Mouse (Mus musculus) gastrocnemius, postnatal 25 days (tissue): ENCODE measurements around the gene Gm14322. TPM values are rescaled to one million over a fixed set of nuclear protein-coding genes. Genes with fewer than 3 reads are reported as not detected.
A peak's percentile ranks its signal among the peaks of the same experiment; 100 is the strongest.
"Not testable (repeated sequence)": the region's sequence is repeated elsewhere in the genome, so short reads cannot be mapped to it uniquely, and the experiment has no call there.

Experiments
- DNase-seq: peaks from one replicate; pipeline ENCODE4 v3.0.0; 2022
- long read RNA-seq, 2 experiments: library from polyadenylated mRNA; stranded (forward); transcript quantifications; one replicate each; pipeline ENCODE4 v2.0.0; 2021
- total RNA-seq, 2 experiments: library from RNA; stranded (reverse); gene quantifications; 1 replicate in 1 of 2; 2 replicates in 1 of 2; pipeline ENCODE4 v1.2.3; 2021

The Gm14322 gene
- 10 to 100 TPM; 18.2 to 21.1 TPM for total RNA-seq
- long read RNA-seq, experiment 1, partial matches to known transcripts = 1 of 20 reads
- long read RNA-seq, experiment 1, other reads (novel, unspliced or antisense) = 18 of 20 reads
- long read RNA-seq, experiment 2, partial matches to known transcripts = 4 of 22 reads
- long read RNA-seq, experiment 2, other reads (novel, unspliced or antisense) = 16 of 22 reads

DNA sequence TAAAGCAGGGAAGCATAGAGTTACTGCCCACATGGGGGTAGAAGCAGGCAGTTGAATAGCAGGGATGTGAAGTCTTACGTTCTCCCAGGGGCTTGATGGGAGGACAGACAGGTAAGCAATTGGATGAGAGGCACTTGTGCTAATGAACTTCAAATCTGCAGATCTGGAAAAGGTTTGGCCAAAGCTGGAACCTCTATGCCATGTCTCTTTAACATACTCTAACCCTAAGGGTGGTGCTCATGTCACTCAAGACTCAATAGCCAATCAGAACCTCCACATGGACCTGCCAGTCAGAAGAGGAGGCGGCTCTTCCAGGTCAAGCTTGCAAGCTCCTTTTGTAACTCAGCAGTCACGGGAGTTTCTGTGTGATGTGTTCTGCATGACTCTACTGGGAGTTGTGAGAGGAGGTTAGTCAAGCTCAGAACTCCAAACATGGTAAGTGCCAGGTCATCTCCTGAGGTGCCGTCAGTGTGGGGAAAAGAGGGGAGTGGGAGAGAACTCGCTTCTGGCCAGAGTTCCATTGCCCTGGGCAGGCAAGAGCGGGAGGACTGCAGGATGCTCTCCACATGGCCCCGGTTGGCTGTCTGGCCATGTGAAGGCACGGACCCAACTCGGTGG is at the start of gene Gm14322:
Gene Gm14322 (plus strand): TSS at position 348 of the 618 bp plus-strand sequence.
- DNase-seq = peak; percentile 38

DNA sequence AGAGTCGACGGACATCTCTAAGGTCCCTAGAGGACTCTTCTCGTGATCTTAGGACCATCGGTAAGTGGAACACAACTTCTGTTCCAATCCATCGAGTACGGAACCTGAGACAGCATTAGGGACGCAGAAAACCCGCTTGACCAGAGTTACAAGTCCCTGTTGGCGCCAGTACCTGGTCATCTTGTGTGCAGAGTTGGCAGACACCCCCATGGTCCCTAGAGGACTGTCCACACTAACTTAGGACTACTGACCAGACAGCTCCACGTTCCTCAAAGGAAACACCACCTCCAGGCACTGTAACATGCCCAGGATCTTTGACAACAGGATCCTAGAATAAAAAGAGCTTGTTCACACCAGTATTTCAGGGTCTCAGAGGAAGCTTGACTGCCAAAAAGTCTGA is 17.6 kb upstream of the Gm14322 start:
- DNase-seq = peak; percentile 5

DNA sequence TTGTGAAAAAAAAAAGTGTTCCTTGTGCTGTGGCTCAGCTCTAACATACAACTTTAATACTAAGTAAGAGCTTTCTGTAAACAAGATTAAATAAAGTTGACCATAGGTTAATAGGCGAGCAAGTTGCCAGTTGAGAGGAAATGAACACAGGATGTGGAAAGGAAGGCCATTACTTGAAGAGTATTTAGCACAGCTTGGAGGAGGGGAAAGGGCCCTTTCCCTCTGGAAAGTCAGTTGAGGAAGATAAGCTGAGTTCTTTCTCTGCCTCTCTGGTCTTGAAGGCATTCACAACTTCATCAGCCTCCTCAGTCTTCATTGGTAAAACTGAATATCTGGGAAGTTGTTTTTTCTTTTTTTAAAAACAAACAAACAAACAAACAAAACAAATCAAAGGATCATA is 28.3 kb downstream of the Gm14322 start:
- not testable (repeated sequence) for DNase-seq

DNA sequence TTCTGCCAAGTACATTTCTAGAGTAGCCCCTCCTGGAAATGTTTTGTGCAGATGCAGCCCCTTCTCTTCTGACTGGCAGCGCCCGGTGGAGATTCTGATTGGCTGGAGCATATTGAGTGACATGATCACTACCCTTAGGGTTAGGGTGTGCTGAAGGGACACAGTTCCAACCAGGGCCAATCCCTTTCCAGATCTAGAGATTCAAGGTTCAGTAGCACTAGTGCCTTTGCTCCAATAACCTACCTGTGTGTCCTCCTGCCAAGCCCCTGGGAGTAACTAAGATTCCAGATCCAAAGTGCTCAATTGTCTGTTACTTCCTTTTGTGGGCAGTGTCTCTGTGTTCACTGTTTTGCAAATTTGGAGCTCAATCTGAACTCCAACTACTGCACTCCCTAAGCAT is 47.1 kb downstream of the Gm14322 start:
- DNase-seq = not testable (repeated sequence)

Other genes with a start within 250 kb of the Gm14322 start
- not detected for gene Gm14406, start 181.1 kb upstream of the Gm14322 start, total RNA-seq
- 10 to 100 TPM; 72.1 to 76.5 TPM for gene Gm14325, start 81.0 kb downstream of the Gm14322 start, total RNA-seq
- gene Gm14327, start 137.8 kb downstream of the Gm14322 start, total RNA-seq = 1 to 10 TPM; 3.2 to 3.5 TPM
- gene Zfp972, start 166.3 kb downstream of the Gm14322 start, total RNA-seq = under 1 TPM; 0.54 to 0.70 TPM
- gene Gm14326, start 198.0 kb downstream of the Gm14322 start, total RNA-seq = 10 to 100 TPM; 25.2 to 27.4 TPM